Mouse (Mus musculus): ENCODE measurements around the gene Zswim1.

GRCm38 (mm10) chr2:164815821-164816220 is 6.7 kb upstream of the Zswim1 start:
- TF ChIP-seq CTCF (IDR thresholded peaks at IDR 0.05; ENCODE audit: borderline replicate concordance, extremely low read depth, insufficient read depth, insufficient read length) (no peak), POLR2A (IDR thresholded peaks at IDR 0.05; ENCODE audit: borderline replicate concordance, extremely low read depth, insufficient read depth, insufficient read length, poor library complexity, severe bottlenecking) (no peak)
